Mouse (Mus musculus): ENCODE data around the gene Vapa. TPM values are rescaled to one million over a fixed set of nuclear protein-coding genes. Genes with fewer than 3 reads are reported as not detected.

Gene Vapa
- polyA plus RNA-seq, 1 experiment from 2014 or later, result 218 TPM

DNA sequence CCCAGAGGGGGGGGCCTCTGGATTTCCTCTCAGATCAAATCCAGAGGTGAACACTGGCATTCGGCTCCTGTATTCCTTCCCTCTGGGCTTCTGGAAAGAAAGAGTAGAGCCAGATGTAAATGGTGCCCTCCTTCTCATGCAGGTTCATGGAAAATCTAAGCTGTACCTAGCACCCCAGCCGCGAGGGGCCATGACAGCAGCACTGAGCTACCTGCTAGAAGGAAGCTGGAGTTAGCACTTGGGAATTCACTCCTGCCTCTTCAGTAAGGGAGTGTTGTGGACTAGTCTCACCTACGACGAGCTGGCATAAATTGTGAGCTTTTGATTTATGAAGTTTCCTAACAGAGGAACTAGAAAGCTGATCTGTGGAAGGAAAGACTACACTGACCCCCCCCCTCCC is 30.2 kb upstream of the Vapa start:
- DNase-seq (ENCODE audit: low spot score) (no peak), ATAC-seq (replicated peaks; ENCODE audit: low FRiP score, low read depth) (no peak)
- Histone ChIP-seq H3K27me3 (ENCODE audit: insufficient read depth, low read length) (no peaks in the 10 kb centered on the region), H3K4me2 (ENCODE audit: low read length) (0 out of 2 replicates have a peak overlapping the region, but pooled peaks have one; percentile 9), H3K27ac (0 out of 2 replicates have a peak overlapping the region, but pooled peaks have one; percentile 3), H3K36me3 (ENCODE audit: insufficient read depth, low read length) (no peaks in the 10 kb centered on the region), H3K9me3 (replicated peaks; ENCODE audit: low read length) (no peaks in the 10 kb centered on the region), H3K4me3 (replicated peaks; ENCODE audit: low read depth, low read length) (no peak overlapping the region), H3K9ac (ENCODE audit: low read depth, low read length) (no peak overlapping the region), H3K4me1 (replicated peaks; ENCODE audit: insufficient read depth, low read length) (0 out of 2 replicates have a peak, but pooled peaks cover 6% of the 10 kb centered on the region)
- no peak for TF ChIP-seq CTCF (IDR thresholded peaks at IDR 0.05; ENCODE audit: low read depth)
- WGBS, result 55% methylated on average over 5 of the region's 5 CpGs

GRCm38 (mm10) chr17:65643051-65643521 is 29.7 kb upstream of the Vapa start:
- no peaks in the 10 kb centered on the region for H3K36me3 ChIP-seq (ENCODE audit: insufficient read depth, low read length)
- 24% methylated on average over 10 of the region's 10 CpGs for WGBS
- no peaks in the 10 kb centered on the region for H3K27me3 ChIP-seq (ENCODE audit: insufficient read depth, low read length)
- DNase-seq (ENCODE audit: low spot score) (peak; percentile 60), ATAC-seq (replicated peaks; ENCODE audit: low FRiP score, low read depth) (no peak)
- no peaks in the 10 kb centered on the region for H3K9me3 ChIP-seq (replicated peaks; ENCODE audit: low read length)
- no peak for TF ChIP-seq CTCF (IDR thresholded peaks at IDR 0.05; ENCODE audit: low read depth)
- 0 out of 2 replicates have a peak, but pooled peaks cover 6% of the 10 kb centered on the region for H3K4me1 ChIP-seq (replicated peaks; ENCODE audit: insufficient read depth, low read length)
- no peak overlapping the region for H3K4me3 ChIP-seq (replicated peaks; ENCODE audit: low read depth, low read length)
- H3K27ac ChIP-seq, result 0 out of 2 replicates have a peak overlapping the region, but pooled peaks have one; percentile 3
- H3K4me2 ChIP-seq (ENCODE audit: low read length), result 0 out of 2 replicates have a peak overlapping the region, but pooled peaks have one; percentile 9
- H3K9ac ChIP-seq (ENCODE audit: low read depth, low read length), result no peak overlapping the region

DNA sequence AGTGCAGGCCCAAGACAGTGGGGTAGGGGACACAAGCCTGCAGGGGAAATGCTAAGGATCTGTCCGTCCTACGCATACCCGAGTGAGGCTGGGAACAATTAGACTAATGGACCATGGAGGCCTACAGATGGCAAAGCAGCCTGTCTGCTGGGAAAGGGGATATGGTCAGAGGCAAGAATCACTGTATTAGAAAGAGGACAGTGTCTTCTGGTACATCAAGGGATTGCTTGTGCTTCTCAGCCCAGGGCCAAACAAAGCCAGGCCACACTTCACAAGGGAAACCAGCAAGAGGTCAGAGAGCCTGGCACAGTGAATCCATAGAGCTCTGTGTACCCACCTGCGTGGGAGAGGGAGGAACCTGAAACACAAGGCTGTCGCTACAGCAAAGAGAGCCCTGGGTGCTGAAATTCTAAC is 29.2 kb upstream of the Vapa start:
- DNase-seq (ENCODE audit: low spot score) (no peak), ATAC-seq (replicated peaks; ENCODE audit: low FRiP score, low read depth) (peak; percentile 57; the same call in 1 of the 2 replicates)
- H3K4me1 ChIP-seq (replicated peaks; ENCODE audit: insufficient read depth, low read length), result 0 out of 2 replicates have a peak, but pooled peaks cover 6% of the 10 kb centered on the region
- 50% methylated on average over 5 of the region's 5 CpGs for WGBS
- no peak overlapping the region for H3K4me3 ChIP-seq (replicated peaks; ENCODE audit: low read depth, low read length)
- no peaks in the 10 kb centered on the region for H3K36me3 ChIP-seq (ENCODE audit: insufficient read depth, low read length)
- H3K4me2 ChIP-seq (ENCODE audit: low read length), result no peak overlapping the region
- no peaks in the 10 kb centered on the region for H3K9me3 ChIP-seq (replicated peaks; ENCODE audit: low read length)
- H3K27me3 ChIP-seq (ENCODE audit: insufficient read depth, low read length), result no peaks in the 10 kb centered on the region
- no peak overlapping the region for H3K9ac ChIP-seq (ENCODE audit: low read depth, low read length)
- H3K27ac ChIP-seq, result no peak overlapping the region
- TF ChIP-seq CTCF (IDR thresholded peaks at IDR 0.05; ENCODE audit: low read depth), result no peak

DNA sequence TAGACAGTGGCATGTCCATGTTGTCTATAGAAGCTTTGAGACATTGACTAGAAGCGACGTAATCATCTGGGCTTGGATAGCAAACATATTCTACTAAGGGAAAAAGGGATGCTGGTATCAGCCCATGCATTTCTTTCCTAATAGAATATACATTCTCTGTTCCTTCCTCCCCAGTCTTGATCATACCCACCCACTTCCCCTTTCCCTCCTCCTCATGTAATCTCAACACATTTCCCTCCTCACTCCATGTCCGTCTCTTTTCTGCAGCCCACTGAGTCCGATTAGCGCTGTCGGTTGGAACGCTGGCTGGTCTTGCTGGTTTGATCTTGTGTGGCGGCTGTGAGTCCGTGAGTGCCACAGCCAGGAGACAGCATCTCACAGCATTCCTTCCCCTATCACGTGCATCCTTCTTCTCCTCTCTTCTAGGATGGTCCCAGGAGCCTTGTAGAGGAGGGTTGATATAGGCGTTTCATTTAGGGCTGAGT is 28.4 kb upstream of the Vapa start, which contains the start of gene Txndc2:
TSS of gene Txndc2 (minus strand) at position 435 of the 485 bp plus-strand sequence.
- no peak for ATAC-seq (replicated peaks; ENCODE audit: low FRiP score, low read depth)
- Histone ChIP-seq H3K36me3 (ENCODE audit: insufficient read depth, low read length) (no peaks in the 10 kb centered on the region), H3K27ac (0 out of 2 replicates have a peak within 1 kb of the TSS, but pooled peaks have one; percentile 3), H3K9me3 (replicated peaks; ENCODE audit: low read length) (no peaks in the 10 kb centered on the region), H3K27me3 (ENCODE audit: insufficient read depth, low read length) (no peaks in the 10 kb centered on the region), H3K4me2 (ENCODE audit: low read length) (0 out of 2 replicates have a peak within 1 kb of the TSS, but pooled peaks have one; percentile 9), H3K4me1 (replicated peaks; ENCODE audit: insufficient read depth, low read length) (0 out of 2 replicates have a peak, but pooled peaks cover 6% of the 10 kb centered on the region), H3K4me3 (replicated peaks; ENCODE audit: low read depth, low read length) (no peak within 1 kb of the TSS), H3K9ac (ENCODE audit: low read depth, low read length) (no peak within 1 kb of the TSS)
- TF ChIP-seq CTCF (IDR thresholded peaks at IDR 0.05; ENCODE audit: low read depth), result no peak
- 81% methylated on average over 11 of the region's 11 CpGs for WGBS
- no peak for DNase-seq (ENCODE audit: low spot score)

GRCm38 (mm10) chr17:65639144-65639543 is 25.8 kb upstream of the Vapa start:
- Histone ChIP-seq H3K9ac (ENCODE audit: low read depth, low read length) (no peak overlapping the region), H3K36me3 (ENCODE audit: insufficient read depth, low read length) (no peaks in the 10 kb centered on the region), H3K27me3 (ENCODE audit: insufficient read depth, low read length) (no peaks in the 10 kb centered on the region), H3K27ac (no peak overlapping the region), H3K4me3 (replicated peaks; ENCODE audit: low read depth, low read length) (no peak overlapping the region), H3K9me3 (replicated peaks; ENCODE audit: low read length) (no peaks in the 10 kb centered on the region), H3K4me2 (ENCODE audit: low read length) (no peak overlapping the region), H3K4me1 (replicated peaks; ENCODE audit: insufficient read depth, low read length) (0 out of 2 replicates have a peak, but pooled peaks cover 9% of the 10 kb centered on the region)
- no peak for TF ChIP-seq CTCF (IDR thresholded peaks at IDR 0.05; ENCODE audit: low read depth)
- no peak for DNase-seq (ENCODE audit: low spot score)
- ATAC-seq (replicated peaks; ENCODE audit: low FRiP score, low read depth), result no peak
- WGBS, result 83% methylated on average over 1 of the region's 1 CpGs

- peak overlapping the region; percentile 8; the same call in 1 of the 2 replicates for H3K4me2 ChIP-seq (ENCODE audit: low read length)
- no peak overlapping the region for H3K9ac ChIP-seq (ENCODE audit: low read depth, low read length)
- DNase-seq (ENCODE audit: low spot score) (peak; percentile 42), ATAC-seq (replicated peaks; ENCODE audit: low FRiP score, low read depth) (no peak)
- H3K4me1 ChIP-seq (replicated peaks; ENCODE audit: insufficient read depth, low read length), result 0 out of 2 replicates have a peak, but pooled peaks cover 3% of the 10 kb centered on the region
- H3K27me3 ChIP-seq (ENCODE audit: insufficient read depth, low read length), result no peaks in the 10 kb centered on the region
- no peaks in the 10 kb centered on the region for H3K9me3 ChIP-seq (replicated peaks; ENCODE audit: low read length)
- H3K36me3 ChIP-seq (ENCODE audit: insufficient read depth, low read length), result no peaks in the 10 kb centered on the region
- WGBS, result 39% methylated on average over 14 of the region's 14 CpGs
- TF ChIP-seq CTCF (IDR thresholded peaks at IDR 0.05; ENCODE audit: low read depth), result no peak
- H3K27ac ChIP-seq, result peak overlapping the region; percentile 8; the same call in 1 of the 2 replicates
- H3K4me3 ChIP-seq (replicated peaks; ENCODE audit: low read depth, low read length), result no peak overlapping the region
These were observed 22.5 kb upstream of the Vapa start for GRCm38 (mm10) chr17:65635715-65636360.
